Mouse (Mus musculus) G1E (cell line): Measurements from ENCODE around the gene Entpd8. TPM values are rescaled to one million over a fixed set of nuclear protein-coding genes. Genes with fewer than 3 reads are reported as not detected.

ENCODE experiments used
- ATAC-seq: 2 replicates; pipeline ENCODE4 v1.8.0; 2016; ENCODE audit warnings: mild to moderate bottlenecking; ENCODE audit not compliant: insufficient number of reproducible peaks, poor library complexity, low FRiP score, severe bottlenecking; ENCODE audit errors: extremely low read depth
- DNase-seq: peaks from one replicate; pipeline ENCODE4 v3.0.0; 2012; ENCODE audit warnings: low spot score
- H3K27me3 ChIP-seq: 2 replicates; pipeline ENCODE4 v1.6.1; 2012; ENCODE audit warnings: mild to moderate bottlenecking, low read length, inconsistent platforms; ENCODE audit not compliant: insufficient read depth
- H3K36me3 ChIP-seq: replicated peaks from 2 replicates; pipeline ENCODE3; 2012; ENCODE audit warnings: mild to moderate bottlenecking, inconsistent platforms
- H3K4me1 ChIP-seq: 2 replicates; pipeline ENCODE4 v1.6.1; 2012; ENCODE audit warnings: low read depth, low read length, inconsistent platforms, mixed read lengths; ENCODE audit not compliant: insufficient read depth
- H3K4me3 ChIP-seq: 2 replicates; pipeline ENCODE4 v1.5.1; 2012; ENCODE audit warnings: low read depth, mild to moderate bottlenecking, inconsistent platforms, low read length, moderate library complexity, mixed read lengths
- H3K9me3 ChIP-seq: replicated peaks from 2 replicates; pipeline ENCODE4 v1.6.1; 2012; ENCODE audit warnings: inconsistent platforms
- CTCF ChIP-seq: IDR thresholded peaks from 2 replicates; pipeline ENCODE4 v1.5.1; 2012; ENCODE audit warnings: low read depth, low read length, inconsistent platforms, mixed read lengths
- GATA1 ChIP-seq: IDR thresholded peaks from 2 replicates; pipeline ENCODE4 v1.6.1; 2012; ENCODE audit warnings: borderline replicate concordance, low read length, inconsistent platforms, mixed read lengths
- GATA2 ChIP-seq: IDR thresholded peaks from 2 replicates; pipeline ENCODE4 v1.6.1; 2012; ENCODE audit warnings: low read depth, low read length, inconsistent platforms, borderline replicate concordance
- POLR2AphosphoS5 ChIP-seq: IDR thresholded peaks from 2 replicates; pipeline ENCODE4 v1.6.1; 2012; ENCODE audit warnings: low read depth, low read length, inconsistent platforms; ENCODE audit not compliant: insufficient replicate concordance
- TAL1 ChIP-seq: conservative IDR thresholded peaks from 2 replicates; pipeline ENCODE4 v1.6.1; 2012; ENCODE audit warnings: low read depth, low read length, inconsistent platforms, mixed read lengths
- polyA plus RNA-seq: library from polyadenylated mRNA; stranded (reverse); fragments of >175 nt; gene quantifications from 2 replicates; pipeline ENCODE4 v1.2.3, GENCODE M21; 2012
- total RNA-seq, 2 experiments: library from RNA; stranded (forward) in 1 of 2; stranded (reverse) in 1 of 2; fragments of 200-1000 nt in 1 of 2; fragments of >200 nt in 1 of 2; fragmentation: Nextera tagmentation in 1 of 2; gene quantifications; 2 replicates each; pipeline ENCODE4 v1.2.3; 2014 to 2017

The Entpd8 gene
- total and polyA plus RNA-seq, 3 experiments: not detected

- H3K4me1 ChIP-seq: peaks cover 43% of the 10 kb centered on the region
- TF ChIP-seq GATA1 (no peak), CTCF (no peak), POLR2AphosphoS5 (no peak), GATA2 (no peak), TAL1 (no peak)
- DNase-seq: peak; percentile 36
- peaks cover 28% of the 10 kb centered on the region for H3K27me3 ChIP-seq
- H3K9me3 ChIP-seq: no peaks in the 10 kb centered on the region
- no peak; the same call in 1 of the 2 replicates for ATAC-seq
- no peak overlapping the region for H3K4me3 ChIP-seq
- no peaks in the 10 kb centered on the region for H3K36me3 ChIP-seq
These were observed 18.9 kb downstream of the Entpd8 start for GRCm38 (mm10) chr2:25098956-25099355.

- DNase-seq (no peak), ATAC-seq (no peak)
- H3K36me3 ChIP-seq: no peaks in the 10 kb centered on the region
- TF ChIP-seq POLR2AphosphoS5 (no peak), GATA1 (no peak), GATA2 (no peak), CTCF (no peak), TAL1 (no peak)
- no peak overlapping the region for H3K4me3 ChIP-seq
- no peaks in the 10 kb centered on the region for H3K9me3 ChIP-seq
- peaks cover 20% of the 10 kb centered on the region for H3K27me3 ChIP-seq
- H3K4me1 ChIP-seq: peaks cover 44% of the 10 kb centered on the region
These were observed 19.6 kb downstream of the Entpd8 start for GRCm38 (mm10) chr2:25099703-25100102.

GRCm38 (mm10) chr2:25104122-25104521 is 24.0 kb downstream of the Entpd8 start:
- H3K36me3 ChIP-seq: no peaks in the 10 kb centered on the region
- H3K4me3 ChIP-seq: no peak overlapping the region
- DNase-seq (no peak), ATAC-seq (no peak)
- no peaks in the 10 kb centered on the region for H3K9me3 ChIP-seq
- H3K27me3 ChIP-seq: peaks cover 3% of the 10 kb centered on the region; the same call in 1 of the 2 replicates
- H3K4me1 ChIP-seq: peaks cover 58% of the 10 kb centered on the region
- no peak for TF ChIP-seq GATA2
- no peak for TF ChIP-seq POLR2AphosphoS5

- peaks cover 3% of the 10 kb centered on the region; the same call in 1 of the 2 replicates for H3K27me3 ChIP-seq
- no peak for ATAC-seq
- TF ChIP-seq TAL1 (no peak), GATA2 (no peak), CTCF (no peak), POLR2AphosphoS5 (no peak), GATA1 (no peak)
- H3K4me3 ChIP-seq: no peak overlapping the region
- H3K4me1 ChIP-seq: peaks cover 62% of the 10 kb centered on the region
- no peaks in the 10 kb centered on the region for H3K36me3 ChIP-seq
- no peaks in the 10 kb centered on the region for H3K9me3 ChIP-seq
- no peak for DNase-seq
These were observed 25.9 kb downstream of the Entpd8 start for GRCm38 (mm10) chr2:25106045-25106444.

GRCm38 (mm10) chr2:25109487-25109886 is 29.4 kb downstream of the Entpd8 start:
- no peak for TF ChIP-seq CTCF
- TF ChIP-seq GATA2: 0 out of 2 replicates have a peak, but pooled peaks have one; percentile 13
- no peak for TF ChIP-seq GATA1
- DNase-seq: no peak

GRCm38 (mm10) chr2:25110505-25111183 is 30.5 kb downstream of the Entpd8 start:
- H3K4me1 ChIP-seq: peaks cover 84% of the 10 kb centered on the region

More at GRCm38 (mm10) chr2:25109487-25109886, 29.4 kb downstream of the Entpd8 start:
- H3K27me3 ChIP-seq: no peaks in the 10 kb centered on the region; the same call in 1 of the 2 replicates
- no peaks in the 10 kb centered on the region for H3K9me3 ChIP-seq
- peak overlapping the region; percentile 28; the same call in 1 of the 2 replicates for H3K4me3 ChIP-seq
- no peaks in the 10 kb centered on the region for H3K36me3 ChIP-seq
- ATAC-seq: no peak
- peaks cover 87% of the 10 kb centered on the region for H3K4me1 ChIP-seq

More at GRCm38 (mm10) chr2:25110505-25111183, 30.5 kb downstream of the Entpd8 start:
- Histone ChIP-seq H3K4me3 (peak overlapping the region; percentile 54; the same call in 1 of the 2 replicates), H3K27me3 (no peaks in the 10 kb centered on the region), H3K9me3 (no peaks in the 10 kb centered on the region), H3K36me3 (no peaks in the 10 kb centered on the region)
- ATAC-seq (no peak), DNase-seq (no peak)
- no peak for TF ChIP-seq TAL1
- TF ChIP-seq POLR2AphosphoS5: no peak
- TF ChIP-seq GATA2: no peak
- no peak for TF ChIP-seq GATA1
- TF ChIP-seq CTCF: no peak
